Mouse (Mus musculus): ENCODE data around the gene Gstp3. TPM values are rescaled to one million over a fixed set of nuclear protein-coding genes. Genes with fewer than 3 reads are reported as not detected.
"Not testable (repeated sequence)": the region's sequence is repeated elsewhere in the genome, so short reads cannot be mapped to it uniquely, and the experiment has no call there.

The Gstp3 gene
- total RNA-seq, 2 experiments from 2014 or later, result 28.5 to 37.6 TPM

DNA sequence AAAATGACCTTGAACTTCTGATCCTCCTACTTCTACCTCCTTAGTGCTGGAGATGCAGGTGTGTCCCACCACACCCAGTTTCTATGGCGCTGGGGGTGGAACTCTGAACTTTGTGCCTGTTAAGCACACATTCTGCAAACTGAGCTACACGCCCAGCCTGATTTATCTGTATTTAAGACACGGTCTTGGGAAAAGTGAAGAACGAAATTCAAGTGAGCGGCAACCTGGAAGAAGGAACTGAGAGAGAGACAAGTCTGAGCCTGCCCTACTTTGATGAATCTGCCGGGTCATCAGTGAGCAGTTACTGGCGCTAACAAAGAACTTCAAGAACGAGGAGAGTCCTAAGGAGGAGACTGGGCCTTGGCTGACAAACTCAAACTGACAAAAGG is 12.5 kb downstream of the Gstp3 start:
- peak; percentile 62; the same call in 1 of the 2 replicates for ATAC-seq (replicated peaks; ENCODE audit: low FRiP score, low TSS enrichment, poor library complexity, severe bottlenecking)

DNA sequence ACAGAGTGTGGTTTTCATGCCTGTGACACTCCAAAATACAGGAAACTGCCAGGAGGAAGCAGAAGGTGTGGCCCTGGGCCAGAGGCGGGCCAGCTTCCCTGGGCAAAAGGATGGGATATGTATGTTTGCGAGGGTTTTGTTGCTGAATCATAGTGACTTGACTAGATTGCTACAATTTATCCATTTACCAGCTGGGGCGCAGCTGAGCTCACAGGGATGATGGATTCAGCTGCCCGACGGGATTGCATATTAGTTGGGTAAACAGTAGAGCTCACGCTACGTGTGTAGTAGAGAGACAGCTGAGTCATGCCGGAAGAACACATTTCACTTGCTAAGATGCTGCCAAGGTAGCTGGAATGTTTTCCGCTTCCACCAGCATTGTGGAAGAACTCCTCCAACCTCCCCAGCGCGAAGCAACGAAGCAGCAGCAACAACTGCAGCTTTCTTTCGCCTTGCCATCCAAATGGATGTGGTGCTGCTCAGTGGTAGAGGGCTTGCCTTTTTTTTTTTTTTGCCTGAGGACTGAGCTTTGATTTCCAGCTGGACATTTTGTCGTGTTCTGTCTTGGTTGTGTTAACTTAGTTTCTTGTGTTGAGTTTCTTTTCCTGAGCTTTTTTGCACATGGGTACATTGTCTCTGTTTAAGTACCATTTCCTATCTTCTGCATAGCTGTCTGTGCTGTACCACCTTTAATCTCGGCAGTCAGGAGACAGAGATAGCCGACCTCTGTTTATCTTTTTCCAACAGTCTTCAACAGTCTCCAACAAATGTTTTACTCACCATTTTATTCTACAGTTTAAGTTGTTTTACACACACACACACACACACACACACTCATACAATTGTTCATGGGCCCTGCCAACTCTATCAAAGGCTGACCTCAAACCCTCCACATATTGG is 13.2 kb downstream of the Gstp3 start, which contains the start of gene Gstp2:
TSS of gene Gstp2 (minus strand) at position 58 of the 900 bp plus-strand sequence.
- peak; percentile 53 for ATAC-seq (replicated peaks; ENCODE audit: low FRiP score, low TSS enrichment, poor library complexity, severe bottlenecking)

DNA sequence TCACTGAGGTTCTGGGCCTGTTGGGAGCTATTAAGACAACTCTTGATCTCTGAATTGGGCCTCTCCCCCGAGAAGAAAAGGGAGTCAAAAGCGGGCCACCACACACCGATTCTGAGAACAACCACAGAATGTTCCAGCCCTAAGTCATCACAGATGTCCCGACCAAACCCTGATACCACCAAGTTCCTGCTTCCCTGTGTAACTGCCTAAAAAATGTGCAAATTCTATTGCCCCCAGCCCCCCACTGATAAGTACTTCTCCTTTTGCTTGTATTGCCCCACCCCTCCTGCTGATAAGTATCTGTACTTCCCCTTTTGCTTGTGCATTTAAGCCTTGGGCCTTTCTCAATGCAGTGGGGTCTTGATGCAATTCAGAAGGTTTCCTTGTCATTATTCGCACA is 15.3 kb downstream of the Gstp3 start:
- ATAC-seq (replicated peaks; ENCODE audit: low FRiP score, low TSS enrichment, poor library complexity, severe bottlenecking), result not testable (repeated sequence)

DNA sequence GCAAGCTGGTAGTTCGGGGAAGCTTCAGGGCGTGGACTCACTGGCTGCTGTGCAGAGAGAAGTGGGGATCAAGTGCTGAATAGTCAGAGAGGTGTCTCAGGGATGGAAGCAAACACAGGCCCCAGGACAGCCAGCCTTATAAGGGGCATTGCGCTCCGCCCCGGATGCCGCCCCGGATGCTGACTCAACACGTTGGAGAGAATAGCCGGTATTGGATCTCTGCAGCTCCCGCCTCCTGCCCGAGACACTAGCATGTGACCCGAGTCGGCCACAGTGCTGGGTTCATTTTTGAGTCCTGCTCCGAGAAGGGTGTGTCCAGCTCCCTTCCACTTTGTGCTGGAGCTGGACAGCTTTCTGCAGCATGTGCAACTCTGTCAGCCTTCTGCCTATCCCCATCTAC is 17.2 kb downstream of the Gstp3 start:
- no peak for ATAC-seq (replicated peaks; ENCODE audit: low FRiP score, low TSS enrichment, poor library complexity, severe bottlenecking)

DNA sequence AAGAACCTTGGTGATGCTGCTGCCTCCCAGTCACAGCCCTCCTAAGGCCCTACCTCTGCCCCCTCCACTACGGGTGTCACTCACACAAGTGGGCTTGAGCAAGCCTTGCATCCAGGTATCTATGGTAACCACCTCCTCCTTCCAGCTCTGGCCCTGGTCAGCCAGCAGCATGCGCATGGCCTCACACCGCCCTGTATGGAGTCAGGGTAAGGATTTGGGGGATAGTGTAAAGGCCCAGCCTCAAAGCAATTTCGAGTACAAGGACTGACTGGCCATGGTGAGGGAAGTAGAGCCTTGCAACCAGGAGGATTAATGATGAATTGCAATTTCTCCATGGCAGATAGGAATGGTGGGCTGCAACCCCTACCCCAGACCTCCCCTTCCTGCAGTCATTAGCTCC is 17.9 kb downstream of the Gstp3 start:
- ATAC-seq (replicated peaks; ENCODE audit: low FRiP score, low TSS enrichment, poor library complexity, severe bottlenecking), result not testable (repeated sequence)

DNA sequence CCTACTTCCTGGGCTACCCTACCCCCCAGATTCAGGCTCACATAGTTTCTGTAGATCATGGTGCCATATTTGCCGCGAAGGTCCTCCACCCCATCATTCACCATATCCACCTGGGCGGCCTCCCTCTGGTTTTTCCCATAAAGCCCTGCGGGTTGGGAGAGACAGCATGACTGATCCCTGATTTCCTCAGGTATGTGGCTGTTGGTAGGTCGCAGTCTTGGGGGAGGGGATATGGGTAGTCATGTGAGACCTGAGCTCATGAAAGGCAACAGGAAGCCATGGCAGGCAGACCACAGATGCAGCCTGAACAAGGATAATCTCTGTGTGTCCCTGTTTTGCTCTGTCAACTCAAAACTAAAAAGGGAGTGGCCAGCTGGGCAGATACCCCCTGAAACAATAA is 18.4 kb downstream of the Gstp3 start:
- ATAC-seq (replicated peaks; ENCODE audit: low FRiP score, low TSS enrichment, poor library complexity, severe bottlenecking), result not testable (repeated sequence)

DNA sequence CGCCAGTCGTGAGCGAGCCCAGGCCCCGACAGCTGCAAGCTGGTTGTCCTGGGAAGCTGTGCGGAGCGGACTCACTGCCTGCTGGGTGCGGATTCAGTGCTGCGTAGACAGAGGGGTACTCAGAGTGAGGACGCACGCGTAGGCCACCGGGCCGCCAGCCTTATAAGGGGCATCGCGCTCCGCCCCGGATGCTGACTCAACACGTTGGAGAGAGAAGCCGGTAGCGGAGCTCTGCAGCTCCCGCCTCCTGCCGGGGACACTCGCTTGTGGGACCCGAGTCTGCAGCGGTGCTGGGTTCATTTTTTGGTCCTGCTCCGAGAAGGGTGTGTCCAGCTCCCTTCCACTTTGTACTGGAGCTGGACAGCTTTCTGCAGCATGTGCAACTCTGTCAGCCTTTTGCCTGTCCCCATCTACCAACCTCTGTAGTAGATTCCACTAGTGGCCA is 21.6 kb downstream of the Gstp3 start, which contains the start of gene Gstp1:
TSS of gene Gstp1 (minus strand) at position 198 of the 445 bp plus-strand sequence.
- ATAC-seq (replicated peaks; ENCODE audit: low FRiP score, low TSS enrichment, poor library complexity, severe bottlenecking), result peak; percentile 94

DNA sequence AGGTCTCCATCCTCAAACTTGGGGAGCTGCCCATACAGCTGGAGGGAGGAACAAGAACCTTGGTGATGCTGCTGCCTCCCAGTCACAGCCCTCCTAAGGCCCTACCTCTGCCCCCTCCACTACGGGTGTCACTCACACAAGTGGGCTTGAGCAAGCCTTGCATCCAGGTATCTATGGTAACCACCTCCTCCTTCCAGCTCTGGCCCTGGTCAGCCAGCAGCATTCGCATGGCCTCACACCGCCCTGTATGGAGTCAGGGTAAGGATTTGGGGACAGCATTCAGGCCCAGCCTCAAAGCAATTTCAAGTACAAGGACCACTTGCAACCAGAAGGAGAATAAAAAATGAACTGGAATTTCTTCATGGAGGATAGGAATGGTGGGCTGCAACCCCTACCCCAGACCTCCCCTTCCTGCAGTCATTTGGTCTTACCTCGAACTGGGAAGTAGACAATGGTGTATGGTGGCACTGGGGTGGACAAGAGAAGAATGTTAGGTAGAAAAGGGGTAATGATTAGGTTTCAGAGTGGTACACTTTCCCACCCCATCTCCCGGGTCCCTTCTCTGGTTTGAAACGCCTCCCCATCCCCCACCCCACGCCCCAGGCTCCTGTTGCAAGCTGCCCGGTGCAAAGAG is 22.1 kb downstream of the Gstp3 start:
- ATAC-seq (replicated peaks; ENCODE audit: low FRiP score, low TSS enrichment, poor library complexity, severe bottlenecking), result not testable (repeated sequence)

DNA sequence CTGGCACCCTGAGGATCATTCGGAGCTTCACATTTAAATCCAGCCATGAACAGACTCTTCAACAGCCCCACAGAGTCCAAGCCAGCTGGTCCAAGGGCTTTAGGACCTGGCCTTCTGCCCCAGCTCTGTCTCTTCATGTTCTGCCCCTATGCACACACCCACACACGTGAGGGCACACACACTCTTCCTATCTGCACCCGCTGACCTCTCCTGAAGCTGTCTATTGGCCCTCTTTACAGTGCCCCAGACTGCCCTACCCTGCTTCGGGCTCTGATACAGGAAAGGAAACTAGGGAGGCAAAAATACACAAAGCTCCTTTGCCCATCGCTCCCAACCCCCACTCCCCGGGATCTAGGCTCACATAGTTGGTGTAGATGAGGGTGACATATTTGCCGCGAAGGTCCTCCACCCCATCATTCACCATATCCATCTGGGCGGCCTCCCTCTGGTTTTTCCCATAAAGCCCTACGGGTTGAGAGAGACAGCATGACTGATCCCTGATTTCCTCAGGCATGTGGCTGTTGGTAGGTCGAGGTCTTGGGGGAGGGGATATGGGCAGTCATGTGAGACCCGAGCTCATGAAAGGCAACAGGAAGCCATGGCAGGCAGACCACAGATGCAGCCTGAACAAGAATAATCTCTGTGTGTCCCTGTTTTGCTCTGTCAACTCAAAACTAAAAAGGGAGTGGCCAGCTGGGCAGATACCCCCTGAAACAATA is 22.9 kb downstream of the Gstp3 start:
- no peak for ATAC-seq (replicated peaks; ENCODE audit: low FRiP score, low TSS enrichment, poor library complexity, severe bottlenecking)

DNA sequence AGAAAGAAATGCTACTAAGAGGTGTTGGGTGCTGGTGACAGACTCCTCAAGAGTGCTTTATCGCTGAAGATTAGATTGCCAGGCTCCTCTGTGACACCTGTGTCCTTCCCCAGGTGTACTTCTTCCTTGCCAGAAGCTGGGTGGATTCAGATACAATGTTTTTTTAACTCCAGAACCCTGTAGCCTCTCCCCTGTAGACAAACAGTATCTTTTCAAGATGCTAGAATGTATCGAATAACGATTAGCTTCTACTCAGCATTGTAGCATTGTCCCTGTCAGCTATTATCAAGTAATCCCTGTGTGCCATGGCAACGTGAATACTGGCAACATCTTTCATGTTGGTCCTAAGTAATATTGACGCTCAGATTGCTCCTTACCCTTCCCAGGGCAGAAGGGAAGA is 25.6 kb downstream of the Gstp3 start:
- ATAC-seq (replicated peaks; ENCODE audit: low FRiP score, low TSS enrichment, poor library complexity, severe bottlenecking), result no peak

DNA sequence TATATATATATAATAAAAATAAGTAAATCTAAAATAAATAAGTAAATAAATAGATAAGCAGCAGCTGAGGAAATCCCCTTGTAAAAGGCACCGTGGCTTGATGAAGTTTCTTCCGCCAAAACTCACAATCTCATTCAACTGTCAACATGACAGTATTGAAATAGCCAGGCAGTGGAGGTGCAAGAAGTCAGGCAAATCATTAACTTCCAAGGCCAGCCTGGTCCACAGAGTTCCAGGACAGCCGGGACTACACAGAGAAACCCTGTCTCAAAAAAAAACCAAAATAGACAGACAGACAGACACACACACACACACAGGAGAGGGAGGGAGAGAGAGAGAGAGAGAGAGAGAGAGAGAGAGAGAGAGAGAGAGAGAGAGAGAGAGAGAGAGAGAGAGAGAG is 26.1 kb downstream of the Gstp3 start:
- ATAC-seq (replicated peaks; ENCODE audit: low FRiP score, low TSS enrichment, poor library complexity, severe bottlenecking), result no peak

DNA sequence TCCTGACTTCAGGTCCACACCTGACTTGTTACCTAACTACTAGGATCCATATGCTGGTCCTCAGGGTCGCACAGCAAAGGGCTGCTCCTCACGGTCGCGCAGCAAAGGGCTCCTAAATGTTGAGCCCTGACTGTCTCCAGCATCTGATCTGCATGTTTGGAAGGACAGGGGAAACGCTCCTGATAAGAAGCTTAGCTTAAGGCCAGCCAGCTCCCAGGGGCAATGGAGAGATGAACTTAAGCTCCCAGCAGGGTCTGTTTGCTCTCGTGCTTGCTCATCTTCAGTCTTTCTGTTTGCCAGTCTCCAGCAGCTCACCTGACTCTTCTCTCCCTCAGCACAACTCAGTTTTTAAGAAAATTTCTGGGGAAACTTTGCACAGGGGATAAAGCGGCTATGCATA is 26.7 kb downstream of the Gstp3 start:
- no peak for ATAC-seq (replicated peaks; ENCODE audit: low FRiP score, low TSS enrichment, poor library complexity, severe bottlenecking)

DNA sequence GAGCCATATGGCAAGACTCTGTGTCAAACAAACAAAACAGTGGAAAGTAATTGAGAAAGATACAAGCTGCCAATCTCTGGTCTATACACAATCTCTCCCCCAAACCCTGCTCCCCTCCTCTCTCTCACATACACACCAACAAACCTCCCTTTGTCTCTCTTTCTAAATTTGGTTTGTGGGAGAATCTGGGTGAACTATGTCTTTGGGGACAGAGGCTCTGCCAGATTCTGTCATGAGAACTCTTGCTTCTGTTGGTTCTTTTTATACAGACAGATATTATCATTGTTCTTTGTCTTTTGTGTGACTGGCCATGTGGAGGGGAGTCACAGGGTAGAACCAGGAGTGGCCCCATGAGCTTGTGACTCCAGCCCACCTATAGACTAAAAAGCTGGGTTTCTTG is 31.8 kb downstream of the Gstp3 start:
- ATAC-seq (replicated peaks; ENCODE audit: low FRiP score, low TSS enrichment, poor library complexity, severe bottlenecking), result no peak

DNA sequence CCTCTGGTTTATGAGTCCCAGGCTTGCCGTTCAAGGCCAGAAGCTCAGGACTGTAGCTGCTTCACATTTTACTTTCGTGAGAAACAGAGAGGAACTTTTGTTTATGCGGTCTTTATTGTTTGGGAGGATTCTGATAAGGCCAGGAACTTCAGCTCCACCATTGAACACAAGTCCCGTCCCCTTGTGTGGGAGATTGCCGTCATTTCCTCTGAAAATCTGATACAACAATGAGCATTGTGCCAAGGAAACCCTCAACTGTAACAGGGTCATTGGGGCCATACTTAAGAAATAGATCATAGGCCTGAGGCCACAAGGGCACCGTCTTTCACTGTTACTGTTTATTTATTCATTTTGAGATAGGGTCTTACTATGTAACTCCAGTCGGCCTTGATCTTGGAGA is 36.2 kb downstream of the Gstp3 start:
- no peak for ATAC-seq (replicated peaks; ENCODE audit: low FRiP score, low TSS enrichment, poor library complexity, severe bottlenecking)

DNA sequence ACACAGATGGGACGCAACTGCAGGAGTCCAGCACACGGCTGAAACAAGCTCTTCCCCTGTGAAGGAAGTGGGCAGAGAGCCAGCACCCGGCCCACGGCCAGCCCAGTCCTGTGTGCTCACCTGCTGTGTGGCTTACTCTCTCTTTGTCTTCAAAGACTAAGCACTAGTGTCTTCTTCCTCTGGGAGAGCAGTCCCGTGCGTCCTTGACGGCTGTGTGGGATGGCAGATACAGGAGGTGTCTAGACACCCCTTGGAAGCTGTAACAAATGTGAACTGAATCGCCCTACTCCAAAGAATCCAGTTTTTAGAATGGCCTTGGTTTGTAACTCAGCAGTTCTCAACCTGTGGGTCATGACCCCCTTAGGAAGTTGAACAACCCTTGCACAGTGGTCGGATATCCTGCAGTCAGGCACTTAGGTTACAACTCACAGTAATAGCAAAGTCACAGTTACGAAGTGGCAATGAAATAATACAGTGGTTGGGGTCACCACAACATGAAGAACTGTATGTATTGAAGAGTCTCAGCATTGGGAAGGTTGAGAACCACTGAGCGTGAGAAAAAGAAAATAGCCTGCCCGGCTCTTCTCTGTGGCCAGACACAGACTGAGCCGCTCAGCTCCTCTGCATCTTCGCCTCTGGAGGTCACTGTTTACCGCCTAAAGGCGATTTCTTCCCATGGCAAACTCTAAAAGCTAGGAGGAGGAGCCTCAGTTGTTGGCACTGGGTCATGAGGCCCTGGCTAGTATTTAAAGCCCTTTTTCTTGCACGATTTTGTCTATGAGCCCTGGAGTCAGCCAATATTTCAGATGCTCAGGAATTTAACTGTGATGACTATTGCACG is 40.4 kb downstream of the Gstp3 start:
- peak; percentile 95 for ATAC-seq (replicated peaks; ENCODE audit: low FRiP score, low TSS enrichment, poor library complexity, severe bottlenecking)

DNA sequence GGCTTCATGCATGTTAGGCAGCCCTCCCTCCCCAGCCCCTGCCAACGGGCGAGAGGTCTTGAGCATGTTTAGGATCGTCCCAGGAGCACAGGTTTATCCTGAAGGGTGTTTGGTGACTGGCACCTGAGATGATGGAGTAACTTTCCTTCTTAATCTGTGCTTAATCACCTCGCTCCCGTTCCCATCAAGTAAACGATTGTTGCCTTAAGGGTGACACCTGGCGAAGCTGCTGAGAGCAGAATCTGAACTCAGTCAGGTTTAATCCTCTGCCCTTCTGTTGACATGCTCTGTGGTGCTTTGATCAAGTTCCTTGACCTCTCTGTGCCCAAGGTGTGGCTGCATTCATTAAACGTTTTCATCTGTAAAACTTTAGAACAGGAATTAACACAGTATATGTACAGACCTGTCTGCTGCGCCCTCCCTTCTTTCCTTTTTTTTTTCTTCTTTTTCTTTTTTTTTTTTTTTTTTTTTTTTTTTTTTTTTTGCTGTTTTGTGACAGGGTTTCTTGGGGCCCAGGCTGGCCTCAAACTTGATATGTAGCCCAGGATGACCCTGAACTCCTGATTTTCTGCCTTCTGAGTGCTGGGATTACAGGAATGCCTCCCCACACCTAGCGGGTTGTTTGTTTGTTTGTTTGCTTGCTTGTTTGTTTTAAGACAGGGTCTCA is 41.3 kb downstream of the Gstp3 start:
- ATAC-seq (replicated peaks; ENCODE audit: low FRiP score, low TSS enrichment, poor library complexity, severe bottlenecking), result no peak

DNA sequence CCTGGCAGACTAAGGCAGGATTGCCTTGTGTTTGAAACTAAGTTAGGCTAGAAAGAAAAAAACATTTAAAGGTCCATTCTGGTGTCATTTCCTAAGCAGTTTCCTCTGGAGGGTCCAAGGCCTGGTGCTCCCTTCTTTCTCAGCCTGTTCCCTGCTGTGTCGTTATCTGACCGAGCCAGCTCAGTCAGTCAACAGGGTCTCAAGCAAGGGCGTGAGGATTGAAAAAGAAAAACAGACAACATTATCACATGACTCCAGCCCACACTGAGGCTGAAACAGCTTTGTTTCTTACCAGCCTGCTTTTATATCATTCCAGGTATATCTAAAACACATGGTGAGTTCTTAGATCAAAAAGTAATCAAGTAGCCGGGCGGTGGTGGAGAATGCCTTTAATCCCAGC is 43.7 kb downstream of the Gstp3 start:
- ATAC-seq (replicated peaks; ENCODE audit: low FRiP score, low TSS enrichment, poor library complexity, severe bottlenecking), result no peak

DNA sequence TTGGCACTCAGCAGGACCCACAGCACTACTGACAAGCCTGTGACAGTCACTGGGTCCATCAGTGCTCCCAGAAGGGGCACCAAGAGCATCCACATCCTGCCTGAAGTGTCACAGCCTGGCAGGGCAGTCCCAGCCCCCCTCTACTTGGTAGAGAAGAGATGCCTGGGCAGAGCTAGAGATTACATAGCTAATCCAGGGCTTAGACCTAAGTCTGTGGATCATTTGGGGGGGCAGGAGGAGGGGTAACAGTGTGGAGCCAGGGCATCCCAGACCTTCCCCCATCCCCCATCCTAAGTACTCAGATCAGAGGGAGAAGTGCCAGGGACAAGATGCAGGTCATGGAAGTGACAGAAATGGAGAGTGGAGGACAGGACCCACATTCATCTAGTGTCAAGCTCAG is 44.6 kb downstream of the Gstp3 start:
- no peak for ATAC-seq (replicated peaks; ENCODE audit: low FRiP score, low TSS enrichment, poor library complexity, severe bottlenecking)

DNA sequence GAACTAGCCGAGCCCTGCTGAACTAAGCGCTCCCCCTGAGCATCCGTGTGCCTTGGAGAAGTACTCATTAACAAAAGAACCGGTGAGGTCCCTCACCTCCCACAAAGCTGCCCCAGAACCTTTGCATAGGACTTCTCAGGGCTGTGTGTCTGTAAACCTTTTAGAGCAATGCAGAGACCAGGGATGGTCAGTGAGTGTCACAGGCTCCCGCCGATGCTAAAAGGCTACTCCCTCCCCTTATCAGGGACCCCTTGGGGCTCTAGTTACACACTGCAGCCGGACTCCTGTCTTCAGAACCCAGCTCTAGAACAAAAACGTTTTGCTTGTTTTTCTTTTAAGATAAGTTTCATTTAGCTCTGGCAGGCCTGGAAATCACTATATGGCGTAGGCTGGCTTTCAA is 46.3 kb downstream of the Gstp3 start:
- peak; percentile 45 for ATAC-seq (replicated peaks; ENCODE audit: low FRiP score, low TSS enrichment, poor library complexity, severe bottlenecking)
